Mouse (Mus musculus): ENCODE results near the gene Celf2. TPM values are rescaled to one million over a fixed set of nuclear protein-coding genes. Genes with fewer than 3 reads are reported as not detected.

Celf2 gene
- total and polyA plus RNA-seq, 3 experiments = 20.1 to 47.6 (median 45.5) TPM

DNA sequence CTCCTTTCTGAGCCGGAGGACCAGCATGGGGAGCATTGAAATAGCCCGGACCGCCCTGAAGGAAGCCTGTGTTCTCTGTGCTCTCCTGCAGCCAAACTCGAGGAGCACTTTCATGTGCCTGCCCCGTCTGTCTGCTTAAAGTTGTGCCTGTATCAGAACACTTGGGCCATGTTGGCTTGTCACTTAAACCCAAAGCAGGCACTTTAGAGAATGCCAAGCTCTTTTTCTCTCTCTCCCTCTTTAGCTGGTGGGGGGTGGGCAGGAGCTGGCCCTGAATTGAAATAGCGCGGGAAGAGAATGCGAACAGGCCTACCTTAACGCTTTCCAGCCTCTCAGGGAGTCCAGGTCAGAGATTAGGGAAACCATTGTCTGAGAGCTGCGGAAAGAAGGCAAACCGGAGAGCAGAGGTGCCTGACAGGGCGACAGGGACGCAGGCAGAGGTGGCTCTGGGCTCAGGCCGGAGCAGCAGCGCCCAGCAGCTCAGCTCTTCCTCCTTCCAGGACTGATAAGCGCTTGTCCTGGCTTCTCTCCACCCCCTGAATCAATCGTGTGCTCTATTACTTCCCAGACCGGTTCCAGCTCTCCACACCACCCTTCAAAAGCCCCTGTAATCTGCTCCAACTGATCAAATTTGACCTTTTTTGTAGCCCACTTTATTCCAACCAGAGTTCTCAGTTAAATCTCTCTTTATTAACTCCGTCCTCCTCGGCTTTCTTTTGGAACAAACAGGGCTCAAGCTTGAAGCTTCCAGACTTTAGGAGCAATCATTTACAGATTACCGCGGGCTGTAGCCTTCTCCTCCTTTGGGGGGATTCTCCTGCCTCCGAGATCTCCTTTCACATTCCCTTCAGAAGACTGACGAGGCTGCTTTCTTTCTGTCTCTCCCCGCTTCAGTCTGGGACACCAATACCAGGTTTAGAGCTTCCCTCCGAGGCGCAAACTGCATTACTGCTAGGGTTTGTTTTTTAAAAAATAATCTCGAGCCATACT, 428.3 kb downstream of the Celf2 start:
- peak; percentile 52 for DNase-seq

DNA sequence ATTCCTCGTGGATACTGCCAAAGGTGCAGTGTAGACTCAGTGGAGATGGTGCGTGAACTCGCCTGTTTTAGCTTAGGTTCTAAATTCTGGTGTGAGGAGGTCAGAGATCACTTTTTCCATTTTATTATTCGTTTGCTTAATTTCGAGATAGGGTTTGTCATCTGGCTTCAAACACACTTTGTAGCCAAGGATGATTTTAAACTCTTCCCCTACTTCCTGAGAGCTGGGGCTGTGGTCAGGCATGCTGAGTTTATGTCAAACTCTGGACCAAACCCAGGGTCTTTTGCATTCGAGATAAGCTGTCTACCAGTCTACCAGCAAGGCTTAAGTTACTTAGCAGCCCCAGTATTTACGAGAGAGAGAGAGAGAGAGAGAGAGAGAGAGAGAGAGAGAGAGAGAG, 429.3 kb downstream of the Celf2 start:
- DNase-seq = no peak

DNA sequence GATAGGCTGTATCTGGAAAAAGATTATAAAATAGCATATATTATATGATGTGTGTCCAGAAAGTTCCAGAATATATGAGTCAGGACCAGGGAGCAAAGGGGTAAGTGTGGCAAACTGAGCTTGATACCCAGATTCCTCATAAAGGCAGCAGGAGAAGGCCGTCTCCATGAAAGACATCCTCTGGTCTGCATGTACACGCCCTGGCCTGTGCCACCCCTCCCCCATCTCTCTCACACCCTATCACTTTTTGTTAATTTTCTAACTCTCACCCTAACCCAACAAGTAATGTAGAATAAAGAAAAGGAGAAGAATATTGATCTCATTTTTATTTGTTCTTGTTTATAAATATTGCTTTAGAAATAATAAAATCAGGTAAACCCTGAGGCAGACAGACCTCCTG, 430.0 kb downstream of the Celf2 start:
- no peak for DNase-seq

DNA sequence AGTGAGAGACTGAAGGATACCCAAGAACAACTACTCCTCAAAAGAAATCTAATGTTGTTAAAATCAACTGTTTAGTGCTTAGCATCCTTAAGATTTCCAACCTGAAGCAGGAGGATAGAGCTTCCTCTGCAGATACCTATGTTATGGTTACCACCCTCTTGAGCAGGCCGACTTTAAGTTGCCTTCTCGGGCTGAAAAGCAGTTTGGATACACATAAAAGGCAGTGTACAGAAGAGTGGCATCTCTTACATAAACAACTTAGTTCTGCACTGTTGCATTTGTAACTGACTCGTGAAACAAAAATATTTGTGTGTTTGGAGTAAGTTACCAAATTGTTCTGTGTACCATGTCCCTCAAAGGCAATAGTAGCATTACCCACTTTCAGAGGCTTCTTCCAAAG, 435.6 kb downstream of the Celf2 start:
- no peak for DNase-seq

DNA sequence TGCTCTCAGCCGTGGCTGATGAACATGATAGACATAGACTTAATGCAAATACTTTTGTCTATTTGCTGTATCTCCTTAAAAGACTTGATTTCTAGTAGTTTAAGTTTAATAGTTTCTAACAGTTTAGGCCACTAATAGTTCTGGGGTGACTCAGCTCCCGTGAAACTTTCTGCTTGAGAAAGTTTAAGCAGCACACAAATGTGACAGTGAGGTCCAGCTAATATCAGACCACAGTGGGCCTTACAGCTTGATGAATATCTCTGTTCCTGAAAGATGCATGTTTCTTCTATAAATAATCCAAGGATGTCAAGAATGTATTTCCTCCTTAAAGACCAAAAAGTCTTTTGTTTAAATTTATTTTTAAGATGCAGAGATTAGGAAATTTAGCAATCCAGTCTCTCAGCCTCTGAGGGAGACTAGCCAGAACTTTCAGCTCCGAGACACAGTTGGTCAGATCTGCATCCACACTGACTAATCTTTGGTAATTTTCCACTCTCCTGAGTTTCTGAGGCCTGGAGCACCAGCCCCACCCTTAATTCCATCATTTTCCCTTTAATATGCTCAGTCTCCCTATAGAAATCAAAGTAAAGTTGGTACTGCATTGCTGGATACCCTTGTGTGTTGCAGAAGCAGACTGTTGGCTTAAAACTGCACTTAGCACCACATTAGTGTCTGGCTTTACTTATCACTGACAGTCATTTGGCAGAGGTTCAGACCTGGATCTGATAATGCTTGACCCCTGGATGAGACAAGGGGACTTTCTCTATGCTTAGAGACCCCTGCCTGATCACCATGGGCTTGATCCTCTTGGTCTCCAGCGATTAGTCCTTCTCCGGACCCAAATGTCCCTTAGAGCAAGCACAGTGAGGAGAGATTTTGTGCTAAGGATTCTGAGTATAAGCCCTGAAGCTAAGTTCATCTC, 436.8 kb downstream of the Celf2 start:
- no peak for DNase-seq

DNA sequence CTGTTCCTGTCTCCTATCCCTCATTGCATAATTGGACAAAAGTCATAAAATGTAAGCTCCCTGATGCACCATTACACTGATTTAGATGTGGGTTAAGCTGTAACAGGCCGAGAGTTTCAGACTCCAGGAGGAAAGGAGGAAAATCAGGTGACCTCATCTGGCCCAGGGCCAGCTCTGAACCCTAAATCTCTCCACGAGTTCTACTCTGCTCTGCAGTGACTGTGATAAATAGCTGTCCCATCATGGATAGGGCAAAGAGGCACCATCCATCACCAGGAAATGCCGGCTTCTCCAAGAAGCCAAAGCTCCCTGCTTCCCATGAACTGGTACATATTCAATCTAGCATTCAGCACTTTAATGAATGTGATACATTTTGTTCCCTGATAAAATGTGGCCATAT, 439.9 kb downstream of the Celf2 start:
- DNase-seq = no peak

DNA sequence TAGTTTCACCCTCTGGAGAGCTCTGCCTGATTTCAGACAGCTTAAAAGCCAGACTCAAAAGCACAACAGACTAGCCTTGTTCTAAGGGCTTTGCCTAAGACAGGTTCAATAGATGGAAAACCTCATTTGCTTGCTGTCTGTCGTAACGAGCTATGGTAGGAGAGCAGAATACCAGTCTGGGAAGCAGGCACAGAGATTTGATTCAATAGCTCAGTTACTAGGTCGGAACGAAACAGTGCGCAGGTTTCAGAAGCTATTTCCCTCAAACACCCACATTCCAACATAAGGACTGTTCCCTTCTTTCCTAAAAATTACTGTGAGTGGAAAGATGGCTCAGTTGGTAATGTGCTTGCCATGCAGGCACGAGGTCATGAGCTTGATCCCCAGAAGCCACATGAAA, 441.1 kb downstream of the Celf2 start:
- no peak for DNase-seq

DNA sequence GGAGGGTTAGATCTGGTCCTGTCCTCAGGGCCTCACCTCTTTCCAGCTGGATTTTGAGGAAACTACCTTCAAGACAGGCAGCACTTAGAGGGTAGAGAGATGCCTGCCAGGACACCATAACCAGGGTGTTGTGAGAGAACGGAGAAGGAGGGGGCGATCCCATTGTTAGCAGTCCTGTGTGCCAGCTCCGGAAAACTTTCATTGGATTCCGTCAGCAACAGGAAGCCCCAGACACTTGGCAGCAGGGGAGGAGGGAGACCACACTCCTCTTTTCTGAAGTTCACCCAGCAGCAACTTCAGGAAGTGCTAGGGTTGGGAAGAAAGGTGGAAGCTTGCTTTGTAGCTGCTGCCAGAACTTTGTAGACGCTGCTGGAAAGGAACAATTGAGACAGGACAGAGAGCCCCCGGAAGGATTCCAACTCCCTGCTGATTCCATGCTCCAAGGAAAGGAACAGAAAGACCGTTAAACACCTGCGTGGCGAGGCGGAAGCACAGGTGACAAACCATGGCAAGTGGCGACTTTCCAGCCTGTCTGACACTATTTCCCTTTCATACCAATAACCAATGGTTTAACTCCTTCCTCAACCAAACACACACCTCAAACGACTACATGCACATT, 445.7 kb downstream of the Celf2 start:
- no peak for DNase-seq

DNA sequence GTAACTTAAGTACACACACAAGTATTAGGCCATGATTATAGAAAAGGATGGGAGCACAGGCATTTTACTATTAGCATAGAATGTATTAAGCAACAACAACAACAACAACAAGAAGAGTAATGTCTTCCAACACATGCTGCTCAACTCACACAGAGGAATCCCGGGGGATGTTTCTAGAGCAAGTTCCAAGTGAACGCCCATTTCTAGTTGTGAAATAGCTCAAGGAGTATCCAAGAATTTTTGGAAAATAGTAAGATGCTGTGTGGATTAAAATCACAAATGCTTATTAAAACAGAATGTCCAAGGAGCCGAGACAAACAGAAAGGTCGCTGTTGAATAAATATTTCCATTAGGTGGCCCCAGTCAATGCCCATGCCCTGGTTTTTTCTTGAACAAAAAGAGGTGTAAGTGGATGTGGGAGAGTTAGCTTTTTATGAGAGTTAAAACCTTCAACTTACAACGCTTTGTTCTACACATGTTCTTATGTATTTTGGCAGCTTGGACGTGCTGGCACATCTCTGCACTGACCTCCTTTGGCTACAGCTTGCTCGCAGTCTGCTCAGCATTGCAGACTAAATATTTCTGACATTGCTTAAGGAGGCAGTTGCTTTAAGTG, 448.8 kb downstream of the Celf2 start:
- DNase-seq = peak; percentile 18

DNA sequence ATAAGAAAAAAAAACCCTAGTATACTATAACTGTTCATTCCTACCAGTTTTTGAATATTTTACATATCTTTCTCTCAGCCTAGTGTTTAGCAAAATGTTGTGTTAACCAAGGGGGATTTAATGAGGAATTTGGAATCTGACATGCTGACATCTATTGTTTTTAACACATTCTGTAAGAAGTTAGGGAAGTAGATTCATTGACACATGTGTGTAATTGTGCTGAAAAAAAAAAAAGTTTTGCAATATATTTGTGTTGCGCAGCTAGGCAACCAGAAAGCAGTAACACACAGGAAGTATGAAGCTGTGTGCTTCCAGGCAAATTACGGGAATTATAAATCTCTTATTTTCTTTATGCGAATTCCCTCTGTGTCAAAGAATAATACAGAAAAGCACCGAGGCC, 453.0 kb downstream of the Celf2 start:
- DNase-seq = no peak

DNA sequence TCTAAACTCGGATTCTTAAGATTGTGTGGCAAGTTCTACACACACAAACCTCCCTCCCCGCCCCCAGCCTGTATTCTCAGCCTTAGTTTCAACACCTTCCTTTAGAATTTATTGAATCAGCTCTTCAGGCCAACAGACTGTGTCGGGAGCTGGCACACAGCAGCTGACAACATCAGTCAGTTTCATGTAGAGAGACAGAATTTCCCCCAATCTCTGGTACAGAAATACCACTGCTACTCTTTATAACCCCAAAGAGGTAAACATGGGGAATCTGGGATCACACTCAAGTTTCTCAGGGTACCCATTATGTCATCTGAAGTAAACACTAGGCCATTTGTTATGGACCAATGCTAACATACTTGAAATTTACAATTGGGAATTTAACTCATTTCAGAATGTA, 453.4 kb downstream of the Celf2 start:
- DNase-seq = no peak

DNA sequence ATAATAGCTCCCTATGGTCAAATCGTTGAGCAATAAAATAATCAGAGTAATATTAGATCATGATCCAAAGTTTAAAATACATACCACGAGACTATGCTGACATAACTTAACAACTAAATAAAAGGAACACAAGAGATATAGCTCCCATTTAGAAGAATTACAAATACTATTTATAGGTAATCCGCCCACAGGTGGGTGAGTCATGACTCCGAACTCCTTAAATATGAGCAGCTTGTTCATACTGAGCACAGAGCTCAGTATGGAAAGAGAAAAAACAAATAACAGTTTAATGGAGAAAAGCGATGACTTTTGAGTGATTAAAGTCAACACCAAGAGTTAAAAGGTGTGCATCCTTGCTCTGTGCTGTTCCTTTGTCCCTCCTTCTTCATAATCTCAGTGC, 458.3 kb downstream of the Celf2 start:
- no peak for DNase-seq

DNA sequence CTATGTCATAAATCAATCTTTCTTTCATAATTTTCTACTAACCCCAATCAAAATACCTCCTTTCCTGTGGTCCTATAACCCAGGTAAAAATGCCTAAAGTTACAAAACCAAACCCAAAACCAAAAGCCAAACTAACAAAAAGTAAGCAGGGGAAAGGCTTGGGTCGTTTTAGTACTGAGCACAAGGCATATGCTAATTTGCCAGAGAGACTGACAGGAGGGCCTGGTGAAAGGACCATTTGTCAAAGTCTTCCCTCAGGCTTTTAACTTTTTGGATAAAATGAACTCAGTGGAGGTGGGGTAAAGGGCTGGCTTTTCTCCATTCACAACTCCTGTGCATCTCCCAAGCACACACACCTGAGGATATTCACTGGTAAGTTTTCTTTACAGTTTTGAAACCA, 463.2 kb downstream of the Celf2 start:
- no peak for DNase-seq

DNA sequence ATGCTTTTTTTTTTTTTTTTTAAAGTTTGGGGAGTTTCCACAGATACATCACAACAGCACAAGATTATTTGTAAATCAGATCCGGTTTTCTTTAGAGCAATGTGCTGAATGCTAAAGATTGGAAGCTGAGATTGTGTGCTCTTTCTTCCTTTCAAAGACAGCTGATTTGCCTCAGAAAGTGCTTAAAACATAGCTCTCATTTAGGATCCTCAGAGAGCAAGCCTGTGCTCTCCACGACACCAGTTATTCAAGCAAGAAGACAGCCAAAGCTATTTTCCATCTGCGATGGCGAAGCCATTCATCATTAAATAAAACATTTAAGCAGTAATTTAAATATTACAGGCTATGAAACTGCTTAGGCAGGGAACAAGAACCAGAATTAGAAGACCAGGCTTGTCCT, 463.8 kb downstream of the Celf2 start:
- no peak for DNase-seq

DNA sequence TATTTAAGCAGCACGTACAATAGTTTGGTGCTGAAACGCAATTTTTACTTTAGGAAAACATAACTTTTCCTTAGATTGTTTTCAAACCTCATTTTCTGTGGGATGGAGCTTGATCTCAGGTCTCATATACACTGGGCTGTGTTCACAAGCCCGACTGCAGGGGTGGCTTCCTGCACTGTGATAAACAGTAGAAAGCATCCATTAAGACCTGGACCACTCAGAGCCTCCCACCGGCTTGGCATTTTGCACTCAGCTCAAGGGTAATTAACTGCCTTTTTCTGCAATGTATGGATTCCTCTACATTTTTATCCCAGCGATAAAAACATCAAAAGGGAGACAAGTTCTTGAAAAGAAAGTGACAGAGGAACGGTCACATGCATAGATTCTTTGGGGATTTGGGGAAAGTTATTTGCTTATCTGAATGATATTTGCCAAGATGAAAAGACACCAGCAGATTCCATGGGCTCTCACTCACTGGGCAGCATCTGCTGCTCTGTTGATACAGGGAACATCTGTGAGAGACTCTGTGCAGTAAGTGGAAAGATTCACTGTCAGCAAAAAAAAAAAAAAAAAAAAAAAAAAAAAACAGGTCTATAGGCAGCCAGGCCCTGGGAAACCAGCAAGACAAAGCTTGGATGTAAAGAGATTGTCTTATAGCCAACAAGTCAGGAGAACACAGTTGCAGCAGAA, 465.4 kb downstream of the Celf2 start:
- no peak for DNase-seq

DNA sequence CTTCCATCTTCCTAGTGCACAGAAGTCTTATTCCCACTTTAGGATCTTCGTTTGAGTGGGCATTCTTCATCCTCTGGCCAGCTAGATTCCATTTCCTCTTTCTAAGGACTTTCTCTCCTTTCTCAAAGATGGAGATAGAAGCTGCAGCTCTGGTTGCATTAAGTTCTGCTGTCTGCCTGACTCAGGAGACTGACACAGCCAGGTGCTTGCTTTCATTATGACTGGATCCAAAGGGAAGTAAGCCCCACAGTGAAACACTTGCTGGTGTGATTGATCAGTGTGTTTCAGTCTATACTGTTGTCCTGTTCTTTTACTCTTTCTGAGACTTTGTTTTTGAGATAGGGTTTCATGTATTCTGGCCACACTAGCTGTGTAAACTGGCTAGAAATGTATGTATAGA, 468.4 kb downstream of the Celf2 start:
- DNase-seq = no peak

DNA sequence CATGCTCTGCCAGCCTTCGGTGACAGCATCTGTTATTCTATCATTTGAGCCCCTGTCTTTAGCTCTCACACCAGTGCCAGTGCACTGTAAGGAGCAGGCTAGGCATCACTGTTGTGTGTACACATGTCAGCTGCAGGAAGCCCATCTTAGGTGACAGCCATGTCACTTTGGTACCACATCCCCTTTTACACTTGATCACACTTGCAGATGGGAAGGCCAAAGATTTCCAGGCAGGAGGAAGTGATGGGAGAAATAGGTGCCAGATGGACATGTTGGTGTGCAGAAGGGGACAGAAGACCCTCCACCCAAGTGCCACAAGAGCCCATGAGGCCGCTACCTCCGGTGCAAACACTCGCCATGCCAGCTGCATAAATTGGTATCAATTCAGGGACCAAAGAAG, 470.4 kb downstream of the Celf2 start:
- no peak for DNase-seq

DNA sequence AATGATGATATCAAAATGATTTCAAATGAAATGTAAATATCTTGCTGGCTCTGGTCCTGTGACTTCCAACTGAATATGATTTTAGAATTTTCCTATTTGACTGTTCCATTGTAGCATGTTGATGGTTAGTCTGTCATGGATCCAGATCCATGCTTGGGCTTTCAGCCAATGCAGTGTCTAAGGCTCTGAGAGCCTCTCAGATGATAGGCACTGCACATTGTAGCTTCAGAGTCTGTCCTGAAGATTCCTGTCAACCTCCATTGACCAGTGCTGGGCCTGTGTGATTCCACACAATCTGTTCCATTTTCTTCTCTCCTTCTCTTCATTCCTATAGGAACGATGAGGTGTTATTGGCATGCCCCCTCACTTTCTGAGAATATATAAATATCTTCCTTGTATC, 478.0 kb downstream of the Celf2 start:
- DNase-seq = no peak

DNA sequence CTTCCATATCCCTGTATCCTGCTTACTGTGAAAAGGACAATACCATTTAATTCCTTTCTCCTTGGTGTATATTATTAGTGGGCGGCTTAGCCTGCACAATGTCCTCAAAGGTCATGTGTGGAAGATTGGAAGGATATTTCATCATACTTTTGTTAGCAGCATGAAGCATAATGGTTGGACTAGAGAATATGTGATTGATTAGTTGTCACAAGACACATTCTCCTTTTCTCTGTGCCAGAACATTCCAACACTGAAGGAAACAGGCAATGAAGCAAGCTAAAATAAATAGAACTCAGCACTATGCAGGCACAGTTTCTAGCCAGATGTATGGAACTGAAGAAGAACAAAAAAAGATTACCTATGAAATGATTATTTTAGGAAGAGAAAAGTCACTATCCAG, 482.6 kb downstream of the Celf2 start:
- DNase-seq = no peak

DNA sequence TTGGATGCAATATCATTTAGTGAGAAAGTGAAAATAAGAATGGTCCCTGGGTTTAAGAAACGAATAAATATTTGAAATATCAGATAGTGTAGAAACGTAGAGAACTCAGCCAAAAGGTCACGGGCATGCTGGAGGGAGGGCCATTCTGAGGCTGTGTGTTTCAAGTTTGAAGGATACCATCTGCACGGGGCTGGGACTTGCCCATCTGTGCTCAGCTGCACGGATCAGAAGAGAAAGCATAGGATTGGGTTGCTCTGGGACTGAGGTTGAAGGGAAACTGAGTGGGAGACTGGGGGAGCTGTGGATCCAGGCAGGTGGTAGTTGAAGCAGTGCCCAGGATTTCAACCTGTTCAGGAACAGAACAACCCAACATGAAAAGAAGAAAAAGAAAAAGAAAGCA, 483.8 kb downstream of the Celf2 start:
- DNase-seq = peak; percentile 2

DNA sequence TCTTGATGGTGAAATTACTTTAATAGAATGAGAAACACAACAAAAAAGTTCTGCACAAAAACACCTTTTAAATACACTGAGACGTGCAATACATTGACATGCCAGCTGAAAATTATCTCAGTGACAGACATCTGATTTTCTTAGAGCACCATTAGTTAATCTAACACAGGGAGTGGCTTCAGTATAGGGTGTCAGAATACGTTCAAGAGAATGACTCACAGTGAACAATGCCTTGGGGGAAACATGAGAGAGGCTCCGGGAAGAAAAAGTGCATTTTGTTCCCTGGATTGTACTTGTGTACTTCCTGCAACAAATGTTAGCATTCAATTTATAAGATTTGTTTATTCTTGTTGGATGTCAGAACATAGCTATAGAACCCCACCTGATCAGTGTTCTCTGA, 487.2 kb downstream of the Celf2 start:
- no peak for DNase-seq
